Mouse (Mus musculus): ENCODE measurements around the gene Tmem237. TPM values are rescaled to one million over a fixed set of nuclear protein-coding genes. Genes with fewer than 3 reads are reported as not detected.

The Tmem237 gene
- polyA plus RNA-seq, 1 experiment from 2014 or later, result 59.4 TPM

DNA sequence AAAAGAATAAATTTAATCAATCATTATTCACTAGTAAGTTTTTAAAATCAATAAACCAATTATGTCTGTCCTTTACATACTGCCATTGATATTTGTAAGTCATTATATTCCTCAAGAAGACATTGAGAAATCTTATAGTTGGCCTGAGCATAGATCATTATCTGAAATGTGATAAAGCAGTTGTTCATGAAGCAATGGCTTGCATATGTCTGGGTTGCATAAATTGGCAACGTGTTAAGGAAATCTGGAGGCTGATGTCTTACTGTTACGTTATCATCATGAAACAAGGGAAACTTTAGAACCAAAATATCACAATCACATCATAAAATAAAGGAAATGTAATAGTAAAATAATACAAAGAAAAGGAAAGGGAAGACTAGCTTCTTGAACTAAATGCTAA, 68.9 kb downstream of the Tmem237 start:
- no peaks in the 10 kb centered on the region for H3K4me1 ChIP-seq (ENCODE audit: control insufficient read depth, insufficient read depth, low read length)
- H3K4me2 ChIP-seq, result no peak overlapping the region
- no peak for ATAC-seq (ENCODE audit: low FRiP score)
- no peaks in the 10 kb centered on the region for H3K36me3 ChIP-seq (ENCODE audit: control insufficient read depth, insufficient read depth, low read length)
- no peak overlapping the region for H3K27ac ChIP-seq (ENCODE audit: low read depth, low read length)
- no peaks in the 10 kb centered on the region for H3K9me3 ChIP-seq (ENCODE audit: control insufficient read depth, low read length)
- no peak for DNase-seq (ENCODE audit: low spot score, missing footprints)
- no peak overlapping the region for H3K4me3 ChIP-seq (ENCODE audit: low read depth, low read length)
- H3K9ac ChIP-seq (ENCODE audit: low read length), result no peak overlapping the region
- WGBS, result 75% methylated on average over 2 of the region's 2 CpGs
- no peaks in the 10 kb centered on the region for H3K27me3 ChIP-seq (ENCODE audit: control insufficient read depth, insufficient read depth, low read length)

Other genes with a start within 250 kb of the Tmem237 start
- 11.1 and 12.5 TPM in 2 replicates for gene Trak2, start 147.0 kb downstream of the Tmem237 start, polyA plus RNA-seq (2014; fragmentation: Nextera tagmentation; extraction: Ambion mirVana)
- 35.1 and 36.9 TPM in 2 replicates for gene Stradb, start 146.9 kb downstream of the Tmem237 start, polyA plus RNA-seq (2014; fragmentation: Nextera tagmentation; extraction: Ambion mirVana)
- gene C2cd6, start 25.5 kb downstream of the Tmem237 start, polyA plus RNA-seq (2014; fragmentation: Nextera tagmentation; extraction: Ambion mirVana), result not detected in 2 replicates
- 0.20 and 0.32 TPM in 2 replicates for gene Mpp4, start 43.0 kb upstream of the Tmem237 start, polyA plus RNA-seq (2014; fragmentation: Nextera tagmentation; extraction: Ambion mirVana)
- 16.2 and 17.1 TPM in 2 replicates for gene Als2, start 116.8 kb upstream of the Tmem237 start, polyA plus RNA-seq (2014; fragmentation: Nextera tagmentation; extraction: Ambion mirVana)
- 0.52 and 0.70 TPM in 2 replicates for gene Cdk15, start 136.5 kb upstream of the Tmem237 start, polyA plus RNA-seq (2014; fragmentation: Nextera tagmentation; extraction: Ambion mirVana)